Mouse (Mus musculus) megakaryocyte, embryonic 14.5 days (primary cell): ENCODE data around the gene Sox5. TPM values are rescaled to one million over a fixed set of nuclear protein-coding genes. Genes with fewer than 3 reads are reported as not detected.

Source experiments
- H3K27me3 ChIP-seq: replicated peaks from 2 replicates; pipeline ENCODE3; 2012; ENCODE audit warnings: inconsistent platforms
- H3K36me3 ChIP-seq: replicated peaks from 2 replicates; pipeline ENCODE3; 2012; ENCODE audit warnings: low read length, inconsistent platforms, mixed read lengths
- H3K4me1 ChIP-seq: 2 replicates; pipeline ENCODE4 v1.6.1; 2012; ENCODE audit warnings: inconsistent platforms
- H3K4me3 ChIP-seq: replicated peaks from 2 replicates; pipeline ENCODE3; 2012; ENCODE audit warnings: moderate library complexity, mild to moderate bottlenecking, inconsistent platforms
- H3K9me3 ChIP-seq: 2 replicates; pipeline ENCODE4 v1.6.1; 2012; ENCODE audit warnings: inconsistent platforms
- FLI1 ChIP-seq: IDR thresholded peaks from 2 replicates; pipeline ENCODE4 v1.6.1; 2012; ENCODE audit warnings: low read length, inconsistent platforms, mixed read lengths
- GATA1 ChIP-seq: IDR thresholded peaks from 3 replicates; pipeline ENCODE4 v1.6.1; 2012; ENCODE audit warnings: mixed read lengths, low read length, inconsistent platforms, borderline replicate concordance
- polyA plus RNA-seq: library from polyadenylated mRNA; stranded (reverse); fragments of >175 nt; gene quantifications from 2 replicates; pipeline ENCODE4 v1.2.3, GENCODE M21; 2012; ENCODE audit warnings: low replicate concordance; ENCODE audit not compliant: insufficient read depth

Sox5 gene
- polyA plus RNA-seq, 1 experiment: 0.07 TPM

DNA sequence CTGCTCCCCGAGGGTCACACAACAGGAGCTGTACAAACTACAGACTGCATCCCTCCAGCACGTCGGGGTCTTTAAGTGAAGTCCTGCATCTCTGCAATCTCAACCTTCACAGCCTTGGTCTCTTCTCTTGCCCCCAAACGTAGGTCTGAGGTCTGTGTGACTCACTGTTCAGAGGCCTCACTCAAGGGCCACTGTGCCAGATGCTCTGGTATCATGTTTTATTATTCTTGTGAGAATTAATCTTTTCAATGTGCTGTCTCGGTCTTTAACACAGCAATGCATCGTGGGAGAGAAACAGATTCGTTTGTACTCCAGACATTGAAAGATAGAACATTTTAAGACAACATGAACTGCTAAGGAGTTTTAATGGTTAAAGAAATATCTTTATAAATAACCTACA lies 893.2 kb downstream of the Sox5 start:
- H3K27me3 ChIP-seq: no peaks in the 10 kb centered on the region
- H3K4me3 ChIP-seq: no peak overlapping the region
- H3K36me3 ChIP-seq: no peaks in the 10 kb centered on the region
- TF ChIP-seq FLI1 (no peak), GATA1 (no peak)
- no peaks in the 10 kb centered on the region for H3K4me1 ChIP-seq
- no peaks in the 10 kb centered on the region for H3K9me3 ChIP-seq

DNA sequence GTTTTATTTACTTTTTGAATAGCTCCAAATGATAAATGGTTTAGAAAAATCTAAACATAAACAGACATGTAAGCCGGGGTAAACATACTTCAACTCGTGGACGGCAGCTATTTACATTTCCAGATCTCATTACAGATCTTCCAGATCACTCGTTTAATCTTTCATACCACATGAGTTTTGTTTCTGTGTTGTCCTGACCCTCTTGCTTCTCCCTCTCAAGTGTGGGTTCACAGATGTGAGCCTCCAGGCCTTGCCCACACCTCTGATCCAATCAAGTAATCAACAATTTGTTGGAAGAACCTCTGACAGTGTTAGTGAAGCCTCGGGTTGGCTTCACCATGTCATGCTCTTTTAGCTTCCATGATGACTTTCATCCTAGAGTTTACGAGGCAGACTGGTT lies 903.3 kb downstream of the Sox5 start:
- no peaks in the 10 kb centered on the region for H3K27me3 ChIP-seq
- H3K36me3 ChIP-seq: no peaks in the 10 kb centered on the region
- no peak overlapping the region for H3K4me3 ChIP-seq
- H3K9me3 ChIP-seq: no peaks in the 10 kb centered on the region
- peaks cover 13% of the 10 kb centered on the region for H3K4me1 ChIP-seq
- TF ChIP-seq FLI1 (no peak), GATA1 (no peak)

DNA sequence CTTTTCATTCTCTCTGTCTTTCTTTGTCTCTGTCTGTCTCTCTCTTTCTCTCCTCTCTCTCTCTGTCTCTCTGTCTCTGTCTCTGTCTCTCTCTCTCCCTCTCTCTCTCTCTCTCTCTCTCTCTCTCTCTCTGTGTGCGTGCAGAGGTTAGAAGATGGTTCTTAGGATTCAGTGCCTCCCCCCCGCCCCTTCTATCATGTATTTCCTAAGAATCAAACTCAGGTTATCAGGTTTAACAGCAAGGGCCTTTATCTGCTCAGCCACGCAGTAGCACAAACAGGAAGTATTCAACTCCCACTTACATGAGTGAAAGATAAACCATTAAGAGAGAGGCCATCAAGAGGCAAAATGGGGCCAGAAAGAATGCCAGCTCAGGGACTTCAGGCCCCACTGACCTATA lies 913.0 kb downstream of the Sox5 start:
- peaks cover 45% of the 10 kb centered on the region for H3K4me1 ChIP-seq
- no peaks in the 10 kb centered on the region for H3K36me3 ChIP-seq
- no peaks in the 10 kb centered on the region for H3K27me3 ChIP-seq
- H3K9me3 ChIP-seq: no peaks in the 10 kb centered on the region
- TF ChIP-seq GATA1: no peak
- no peak for TF ChIP-seq FLI1
- no peak overlapping the region for H3K4me3 ChIP-seq

DNA sequence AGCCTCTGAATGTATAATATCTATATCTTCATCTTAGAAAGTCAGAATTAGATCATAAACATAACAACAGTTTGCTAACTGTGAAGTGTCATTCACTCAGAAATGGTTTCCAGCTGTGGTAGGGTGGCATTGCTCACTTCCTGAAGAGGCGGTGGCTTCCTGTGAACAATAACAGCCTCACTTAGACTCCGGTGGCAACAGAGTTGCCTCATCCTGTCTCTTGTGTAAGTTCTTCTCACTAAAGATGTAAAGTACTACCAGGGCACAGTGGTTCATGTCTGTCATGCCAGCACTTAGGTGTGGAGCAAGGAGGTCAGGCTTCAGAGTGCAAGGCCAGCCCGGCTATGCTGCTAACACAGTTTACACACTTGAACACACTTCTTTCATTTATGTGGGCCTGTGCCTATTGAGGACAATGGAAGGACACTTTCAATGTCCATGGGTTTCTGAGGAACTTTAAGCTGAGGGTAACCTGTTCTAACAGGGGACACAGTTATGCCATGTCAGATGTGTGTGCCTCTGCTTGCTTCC lies 913.6 kb downstream of the Sox5 start:
- Histone ChIP-seq H3K4me3 (peak overlapping the region; percentile 71), H3K27me3 (no peaks in the 10 kb centered on the region), H3K36me3 (no peaks in the 10 kb centered on the region), H3K9me3 (no peaks in the 10 kb centered on the region), H3K4me1 (peaks cover 42% of the 10 kb centered on the region)
- no peak for TF ChIP-seq GATA1
- TF ChIP-seq FLI1: no peak

DNA sequence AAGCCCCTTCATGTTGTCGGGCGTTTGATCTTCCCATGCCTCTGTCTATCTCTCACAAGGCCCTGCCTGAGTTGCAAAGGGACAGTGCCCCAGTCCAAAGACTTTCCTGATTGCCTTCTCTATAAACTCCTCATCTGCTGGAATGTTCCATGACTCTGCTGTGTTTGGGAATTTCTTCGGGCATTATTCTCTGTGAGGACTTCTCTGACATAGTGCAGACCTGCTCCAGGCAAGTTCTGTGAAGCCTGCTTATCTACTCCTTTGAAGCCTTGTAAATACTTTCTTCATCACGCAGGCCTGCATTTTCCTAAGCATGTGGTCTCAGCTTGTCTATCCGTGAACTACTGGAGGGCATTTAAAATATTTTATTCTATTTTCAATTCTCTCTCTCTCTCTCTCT lies 914.7 kb downstream of the Sox5 start:
- peaks cover 39% of the 10 kb centered on the region for H3K4me1 ChIP-seq
- no peaks in the 10 kb centered on the region for H3K36me3 ChIP-seq
- no peak for TF ChIP-seq FLI1
- TF ChIP-seq GATA1: no peak
- no peaks in the 10 kb centered on the region for H3K9me3 ChIP-seq
- no peak overlapping the region for H3K4me3 ChIP-seq
- H3K27me3 ChIP-seq: no peaks in the 10 kb centered on the region

DNA sequence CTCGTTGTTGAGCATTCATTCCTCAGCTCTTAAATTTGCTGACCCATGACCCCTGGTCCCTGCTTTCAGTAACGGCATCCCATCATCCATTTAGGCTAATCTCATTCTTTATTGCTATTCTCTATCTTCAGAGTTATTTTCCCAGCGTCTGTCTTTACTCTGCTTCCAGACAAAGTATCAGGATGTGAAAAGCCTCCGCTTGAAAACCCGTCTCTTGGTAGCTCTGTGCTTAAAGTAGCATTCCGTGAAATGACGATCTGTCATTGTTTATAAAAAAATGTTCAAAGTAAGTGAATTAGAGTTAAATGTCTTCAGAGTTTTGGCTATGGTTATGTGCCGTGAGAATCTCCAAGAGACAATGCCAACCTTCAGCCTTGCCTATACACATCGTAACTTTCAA lies 915.2 kb downstream of the Sox5 start:
- Histone ChIP-seq H3K27me3 (no peaks in the 10 kb centered on the region), H3K9me3 (no peaks in the 10 kb centered on the region), H3K4me3 (no peak overlapping the region), H3K4me1 (peaks cover 39% of the 10 kb centered on the region), H3K36me3 (no peaks in the 10 kb centered on the region)
- TF ChIP-seq FLI1 (no peak), GATA1 (no peak)

DNA sequence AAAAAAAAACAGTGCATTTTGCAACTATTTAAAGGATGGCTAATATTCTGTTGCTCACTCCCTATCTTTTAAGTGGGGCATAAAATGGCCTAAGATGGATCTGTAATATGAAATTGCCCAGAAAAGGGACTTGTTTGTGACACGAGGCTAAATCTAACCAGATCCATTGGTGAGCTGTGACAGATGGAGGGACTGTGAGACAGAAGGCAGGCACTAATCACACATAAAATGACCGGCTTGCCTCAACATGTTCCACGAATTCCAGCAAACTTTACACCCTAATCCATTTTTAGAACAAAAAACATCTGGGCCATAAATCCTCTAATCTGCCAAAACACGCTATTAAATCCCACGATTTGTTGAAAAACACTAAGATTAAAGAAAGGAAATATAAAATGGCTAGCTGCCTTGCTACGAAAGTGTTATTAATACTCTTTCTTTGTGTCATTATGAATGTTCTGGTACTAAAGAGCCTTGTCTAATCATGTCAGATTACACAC lies 919.1 kb downstream of the Sox5 start:
- Histone ChIP-seq H3K9me3 (no peaks in the 10 kb centered on the region), H3K4me1 (peaks cover 32% of the 10 kb centered on the region), H3K27me3 (no peaks in the 10 kb centered on the region), H3K36me3 (no peaks in the 10 kb centered on the region), H3K4me3 (no peak overlapping the region)
- TF ChIP-seq FLI1 (no peak), GATA1 (no peak)

DNA sequence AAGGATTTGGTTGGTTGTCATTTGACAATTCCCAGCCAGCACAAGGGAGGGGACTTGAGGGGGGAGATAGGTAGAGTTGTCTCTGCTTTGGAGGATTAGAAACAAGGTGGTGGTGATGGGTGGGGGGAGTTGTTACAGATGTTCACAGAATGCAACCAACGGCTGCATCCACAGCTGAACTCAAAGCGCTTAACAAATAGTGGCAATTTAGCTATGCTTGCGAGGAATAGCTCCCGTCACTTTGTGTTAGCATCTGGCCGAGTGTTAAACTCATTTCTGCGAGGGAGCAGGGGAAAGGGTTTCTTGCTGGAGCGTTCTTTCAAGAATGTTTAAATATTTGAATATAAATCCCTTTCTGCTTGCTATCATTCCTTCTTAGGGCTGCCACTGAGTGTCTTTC lies 921.7 kb downstream of the Sox5 start:
- peaks cover 36% of the 10 kb centered on the region for H3K4me1 ChIP-seq
- TF ChIP-seq GATA1 (no peak), FLI1 (no peak)
- H3K27me3 ChIP-seq: no peaks in the 10 kb centered on the region
- no peaks in the 10 kb centered on the region for H3K36me3 ChIP-seq
- H3K4me3 ChIP-seq: no peak overlapping the region
- no peaks in the 10 kb centered on the region for H3K9me3 ChIP-seq

DNA sequence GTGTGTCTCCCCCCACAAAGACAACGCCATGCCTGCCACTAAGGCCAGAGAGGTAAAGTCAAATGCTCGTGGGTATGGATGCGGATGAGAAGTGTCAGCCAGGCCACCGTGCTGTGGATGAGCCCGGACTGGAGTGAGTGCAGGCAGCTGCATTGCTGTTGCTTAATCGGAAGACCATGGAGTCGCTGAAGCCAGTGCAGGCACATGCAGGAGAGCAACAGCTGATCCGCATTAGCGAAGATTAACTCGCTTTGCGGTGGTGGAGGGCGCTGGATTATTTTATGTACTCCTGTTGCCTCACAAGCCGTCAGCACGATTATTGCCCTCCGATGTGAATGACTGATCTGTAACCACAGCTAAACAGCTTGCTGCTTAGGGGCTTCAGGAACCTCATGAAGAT lies 922.2 kb downstream of the Sox5 start:
- no peak overlapping the region for H3K4me3 ChIP-seq
- no peak for TF ChIP-seq GATA1
- TF ChIP-seq FLI1: no peak
- peaks cover 36% of the 10 kb centered on the region for H3K4me1 ChIP-seq
- H3K9me3 ChIP-seq: no peaks in the 10 kb centered on the region
- no peaks in the 10 kb centered on the region for H3K27me3 ChIP-seq
- no peaks in the 10 kb centered on the region for H3K36me3 ChIP-seq

DNA sequence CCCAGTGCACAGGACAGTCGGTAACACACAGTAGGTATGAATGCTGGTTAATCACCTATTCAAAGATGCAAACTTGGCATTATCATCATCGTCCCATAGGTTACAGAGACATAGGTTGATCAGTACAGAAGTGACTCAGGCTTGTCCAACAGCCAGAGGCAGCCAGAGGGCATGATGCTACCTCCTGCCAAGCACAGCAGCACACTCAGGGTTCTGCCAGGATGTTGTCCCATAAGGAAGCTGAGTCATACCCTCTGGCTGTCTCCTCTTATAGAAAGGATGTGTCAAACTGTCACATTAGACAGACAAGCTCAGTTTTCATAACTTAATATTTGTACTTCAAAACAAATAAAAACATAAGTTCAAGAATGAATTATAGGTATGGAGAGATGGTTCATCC lies 923.2 kb downstream of the Sox5 start:
- no peaks in the 10 kb centered on the region for H3K27me3 ChIP-seq
- H3K4me3 ChIP-seq: peak overlapping the region; percentile 44
- H3K9me3 ChIP-seq: no peaks in the 10 kb centered on the region

DNA sequence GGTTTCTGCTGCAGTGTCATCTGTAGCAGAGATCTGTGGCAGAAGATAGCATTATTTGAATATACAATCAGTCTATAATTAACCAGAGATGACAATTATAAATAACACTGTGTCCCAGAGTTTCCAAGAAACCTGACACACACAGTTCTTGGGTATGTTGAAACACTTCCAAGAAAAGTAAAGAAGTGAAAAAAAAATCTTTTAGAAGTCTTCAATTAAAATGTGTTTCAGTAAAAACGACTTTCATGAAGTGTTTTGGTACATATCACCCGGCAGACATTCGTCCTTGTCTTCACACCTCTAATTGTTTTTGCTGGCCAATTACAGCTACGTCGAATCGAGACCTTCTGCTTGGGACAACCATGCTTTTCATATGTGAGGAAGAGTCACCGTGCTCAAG lies 924.4 kb downstream of the Sox5 start:
- Histone ChIP-seq H3K4me1 (peaks cover 36% of the 10 kb centered on the region), H3K36me3 (no peaks in the 10 kb centered on the region), H3K9me3 (no peaks in the 10 kb centered on the region), H3K27me3 (no peaks in the 10 kb centered on the region), H3K4me3 (no peak overlapping the region)
- TF ChIP-seq GATA1 (no peak), FLI1 (no peak)

More for the DNA sequence above, 923.2 kb downstream of the Sox5 start:
- Histone ChIP-seq H3K4me1 (peaks cover 36% of the 10 kb centered on the region), H3K36me3 (no peaks in the 10 kb centered on the region)
- TF ChIP-seq FLI1: no peak
- no peak for TF ChIP-seq GATA1
